Mouse (Mus musculus) liver, postnatal 0 days (tissue): ENCODE results near the gene Osbpl11.

ENCODE experiments used
- CTCF ChIP-seq: sonication (generic); IDR thresholded peaks from 2 replicates; pipeline ENCODE4 v1.5.1; 2016; ENCODE audit warnings: antibody characterized with exemption, low read depth
- EP300 ChIP-seq: IDR thresholded peaks from 2 replicates; pipeline ENCODE4 v1.6.1; 2016; ENCODE audit warnings: antibody characterized with exemption, low read depth, mild to moderate bottlenecking

DNA sequence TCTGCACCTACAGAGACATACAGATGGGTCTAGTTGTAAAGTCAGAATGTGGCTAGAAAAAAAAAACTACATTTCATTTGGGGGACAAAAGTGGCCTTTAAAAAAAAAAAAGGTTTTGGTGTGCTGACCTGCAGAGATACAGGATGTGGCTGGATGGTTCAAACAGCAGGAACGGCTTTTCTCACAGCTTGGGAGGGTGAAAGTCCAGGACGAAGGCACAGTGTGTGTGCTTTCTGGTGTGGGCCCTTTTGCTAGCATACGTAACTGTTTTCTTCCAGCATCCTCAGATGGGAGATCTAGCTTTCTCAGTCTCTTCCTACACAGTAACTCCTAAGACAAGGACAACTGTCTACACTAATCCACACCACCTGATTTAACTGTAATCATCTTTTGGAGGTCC, 4.1 kb upstream of the Osbpl11 start:
- no peak for TF ChIP-seq CTCF
- no peak for TF ChIP-seq EP300
